Mouse (Mus musculus) hindbrain, postnatal 0 days (tissue): ENCODE measurements around the gene Suclg1. TPM values are rescaled to one million over a fixed set of nuclear protein-coding genes. Genes with fewer than 3 reads are reported as not detected.

Experiments
- ATAC-seq: fragments of 200-750 bp; cut with Nextera tagmentation; 2 replicates; pipeline ENCODE4 v1.8.0; 2017; ENCODE audit warnings: mild to moderate bottlenecking, moderate TSS enrichment, moderate library complexity
- DNase-seq: peaks from one replicate; pipeline ENCODE4 v3.0.0-alpha.2; 2015; ENCODE audit warnings: low spot score
- H3K27ac ChIP-seq: fragments of 300-500 bp; sonication (generic); 2 replicates; pipeline ENCODE4 v1.5.1; 2014; ENCODE audit warnings: mild to moderate bottlenecking
- H3K27me3 ChIP-seq: fragments of 300-500 bp; sonication (generic); 2 replicates; pipeline ENCODE4 v1.6.1; 2014; ENCODE audit warnings: low read length, mixed read lengths; ENCODE audit not compliant: insufficient read depth
- H3K36me3 ChIP-seq: fragments of 300-500 bp; sonication (generic); 2 replicates; pipeline ENCODE4 v1.6.1; 2014; ENCODE audit warnings: low read length, mixed read lengths; ENCODE audit not compliant: insufficient read depth
- H3K4me1 ChIP-seq: fragments of 300-500 bp; sonication (generic); 2 replicates; pipeline ENCODE4 v1.6.1; 2014; ENCODE audit warnings: antibody characterized with exemption, low read length, mixed read lengths; ENCODE audit not compliant: insufficient read depth
- H3K4me2 ChIP-seq: fragments of 300-500 bp; sonication (generic); 2 replicates; pipeline ENCODE4 v1.6.1; 2014; ENCODE audit warnings: low read depth, mild to moderate bottlenecking, low read length, moderate library complexity, mixed read lengths
- H3K4me3 ChIP-seq: fragments of 300-500 bp; sonication (generic); 2 replicates; pipeline ENCODE4 v1.5.1; 2014; ENCODE audit warnings: low read length
- H3K9ac ChIP-seq: fragments of 300-500 bp; sonication (generic); replicated peaks from 2 replicates; pipeline ENCODE4 v1.6.1; 2014; ENCODE audit warnings: mild to moderate bottlenecking, low read length, moderate library complexity, mixed read lengths
- H3K9me3 ChIP-seq: fragments of 300-500 bp; sonication (generic); 2 replicates; pipeline ENCODE4 v1.6.1; 2016; ENCODE audit warnings: low read length, mixed read lengths
- CTCF ChIP-seq: IDR thresholded peaks from 2 replicates; pipeline ENCODE4 v1.5.1; 2016; ENCODE audit warnings: antibody characterized with exemption, control low read depth, low read depth
- WGBS: fragments of 180-500 bp; shearing (Covaris S2); extraction: QIAGEN DNeasy Blood & Tissue Kit; methylation state at CpG from one replicate; pipeline ENCODE4 v1.1.7; 2014; 5-methylcytosine and 5-hydroxymethylcytosine counted together
- polyA plus RNA-seq: library from polyadenylated mRNA; unstranded; fragments of >200 nt; fragmentation: Nextera tagmentation; extraction: Ambion mirVana; gene quantifications from 2 replicates; pipeline ENCODE4 v1.2.1, GENCODE M21; 2015
- total RNA-seq: library from RNA; depleted of rRNA; stranded (reverse); fragments of >200 nt; gene quantifications from 2 replicates; pipeline ENCODE4 v1.2.3, GENCODE M21; 2014

The Suclg1 gene
- total and polyA plus RNA-seq, 2 experiments from 2014 or later, result 46.8 to 152 TPM

DNA sequence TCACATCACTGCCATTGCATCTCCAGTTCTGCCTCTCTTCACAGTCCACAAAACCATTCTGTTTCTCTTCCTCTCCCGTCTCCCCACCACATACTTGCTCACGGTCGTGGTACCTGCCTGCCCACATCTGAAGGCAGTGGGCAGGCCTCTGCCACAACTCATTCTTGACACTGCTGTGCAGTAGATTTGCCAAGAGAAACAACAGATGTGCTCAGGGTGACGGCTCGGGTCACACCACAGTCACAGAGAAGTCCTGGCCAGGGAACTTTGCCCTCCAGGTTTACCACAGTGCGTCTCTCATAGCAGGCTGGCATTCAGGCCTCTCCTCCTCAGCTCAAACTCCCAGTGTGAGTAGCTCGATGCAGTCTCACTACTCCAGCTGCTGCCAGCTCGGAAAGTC, 31.5 kb downstream of the Suclg1 start:
- no peaks in the 10 kb centered on the region for H3K4me1 ChIP-seq
- H3K9ac ChIP-seq, result no peak overlapping the region
- H3K4me2 ChIP-seq, result no peak overlapping the region
- DNase-seq (no peak), ATAC-seq (no peak)
- H3K36me3 ChIP-seq, result peaks cover 28% of the 10 kb centered on the region
- H3K4me3 ChIP-seq, result no peak overlapping the region
- no peaks in the 10 kb centered on the region for H3K27me3 ChIP-seq
- 80% methylated on average over 8 of the region's 8 CpGs for WGBS
- H3K9me3 ChIP-seq, result no peaks in the 10 kb centered on the region
- no peak for TF ChIP-seq CTCF
- H3K27ac ChIP-seq, result no peak overlapping the region

DNA sequence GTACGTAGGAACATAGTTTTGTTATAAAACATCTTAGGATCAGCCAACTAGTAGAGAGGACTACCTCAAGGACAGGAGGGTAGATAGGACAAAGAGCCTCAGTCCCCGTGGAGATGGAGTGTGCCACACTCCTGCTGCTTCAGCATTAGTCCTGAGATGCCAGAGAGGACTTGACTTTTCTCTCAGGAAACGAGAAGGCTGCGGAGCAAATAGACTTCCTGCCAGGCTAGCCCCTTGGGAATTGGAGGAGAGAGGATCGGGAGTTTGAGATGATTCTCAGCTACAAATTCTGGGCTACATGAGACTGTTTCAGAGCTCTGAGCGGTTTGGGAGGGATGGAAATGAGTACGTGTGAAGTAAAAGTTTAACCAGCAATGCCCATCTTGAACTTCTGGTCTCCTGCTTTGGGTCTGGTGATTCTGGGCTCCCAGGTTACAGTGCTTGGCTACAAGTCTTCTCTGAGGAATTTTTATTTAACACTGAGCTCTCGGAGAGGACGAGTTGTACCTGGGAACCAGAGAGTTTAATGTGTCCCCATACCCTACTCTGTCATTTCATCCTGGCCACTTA, 32.4 kb downstream of the Suclg1 start:
- ATAC-seq, result no peak
- Histone ChIP-seq H3K36me3 (peaks cover 19% of the 10 kb centered on the region), H3K27me3 (no peaks in the 10 kb centered on the region), H3K4me3 (no peak overlapping the region), H3K9ac (no peak overlapping the region), H3K4me1 (no peaks in the 10 kb centered on the region), H3K4me2 (no peak overlapping the region), H3K27ac (no peak overlapping the region), H3K9me3 (no peaks in the 10 kb centered on the region)
- DNase-seq, result no peak
- no peak for TF ChIP-seq CTCF
- 68% methylated on average over 9 of the region's 9 CpGs for WGBS

- H3K27ac ChIP-seq, result no peak overlapping the region
- H3K9ac ChIP-seq, result no peak overlapping the region
- ATAC-seq, result no peak
- no peaks in the 10 kb centered on the region for H3K27me3 ChIP-seq
- 100% methylated on average over 2 of the region's 2 CpGs for whole genome bisulfite sequencing
- no peak overlapping the region for H3K4me2 ChIP-seq
- H3K4me3 ChIP-seq, result no peak overlapping the region
- no peaks in the 10 kb centered on the region for H3K9me3 ChIP-seq
- TF ChIP-seq CTCF, result no peak
- no peaks in the 10 kb centered on the region for H3K4me1 ChIP-seq
- DNase-seq, result no peak
- no peaks in the 10 kb centered on the region for H3K36me3 ChIP-seq
Measured at GRCm38 (mm10) chr6:73286326-73286725, 38.1 kb downstream of the Suclg1 start.

- no peaks in the 10 kb centered on the region for H3K9me3 ChIP-seq
- no peaks in the 10 kb centered on the region for H3K36me3 ChIP-seq
- H3K27ac ChIP-seq, result no peak overlapping the region
- DNase-seq, result peak; percentile 12
- TF ChIP-seq CTCF, result no peak
- H3K4me3 ChIP-seq, result no peak overlapping the region
- H3K4me2 ChIP-seq, result no peak overlapping the region
- peak; percentile 51; the same call in 1 of the 2 replicates for ATAC-seq
- H3K9ac ChIP-seq, result no peak overlapping the region
- 55% methylated on average over 6 of the region's 6 CpGs for WGBS
- H3K27me3 ChIP-seq, result no peaks in the 10 kb centered on the region
- H3K4me1 ChIP-seq, result no peaks in the 10 kb centered on the region
Measured at GRCm38 (mm10) chr6:73306837-73307236, 58.7 kb downstream of the Suclg1 start.

DNA sequence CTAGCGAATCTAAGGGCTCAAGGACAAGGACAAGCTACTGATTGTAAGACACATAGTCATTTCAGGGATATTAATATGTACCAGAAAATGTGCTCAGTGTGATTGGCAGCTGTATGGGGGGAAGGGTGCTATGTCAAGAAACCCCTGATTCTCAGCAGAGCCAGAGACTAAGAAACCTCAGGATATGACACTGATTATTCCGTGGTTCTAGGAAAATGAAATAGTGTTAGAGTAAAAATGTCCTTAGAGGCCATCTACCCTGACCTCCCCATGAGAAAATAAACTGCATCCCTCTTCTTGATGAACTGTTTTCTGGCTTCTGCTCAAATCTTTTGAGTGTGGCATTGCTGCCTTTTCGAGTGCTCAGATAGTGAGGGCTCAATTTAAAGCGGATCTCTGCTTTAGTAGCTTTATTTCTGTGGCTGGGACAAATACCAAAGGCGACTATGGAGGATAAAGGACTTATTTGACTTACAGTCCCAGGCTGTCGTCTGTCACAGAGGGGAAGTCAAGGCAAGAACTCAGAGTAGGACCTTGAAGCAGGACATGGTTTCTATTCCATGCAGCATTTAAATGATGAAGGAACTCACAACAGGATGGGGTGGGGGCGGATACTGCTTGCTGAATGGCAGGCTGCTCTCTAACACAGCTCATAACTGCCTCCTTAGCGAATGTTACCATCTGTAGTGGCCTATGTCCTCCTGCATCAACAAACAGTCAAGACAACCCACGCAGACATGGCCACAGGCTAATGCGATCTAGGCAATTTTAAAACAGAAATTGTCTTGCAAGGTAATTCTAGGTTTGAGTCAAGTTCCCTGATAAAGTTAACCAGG, 60.7 kb downstream of the Suclg1 start:
- Histone ChIP-seq H3K9ac (no peak overlapping the region), H3K27ac (no peak overlapping the region), H3K4me1 (no peaks in the 10 kb centered on the region), H3K27me3 (no peaks in the 10 kb centered on the region), H3K36me3 (no peaks in the 10 kb centered on the region), H3K4me2 (no peak overlapping the region), H3K4me3 (no peak overlapping the region), H3K9me3 (no peaks in the 10 kb centered on the region)
- TF ChIP-seq CTCF, result no peak
- DNase-seq, result no peak
- WGBS, result 80% methylated on average over 10 of the region's 10 CpGs
- ATAC-seq, result no peak

DNA sequence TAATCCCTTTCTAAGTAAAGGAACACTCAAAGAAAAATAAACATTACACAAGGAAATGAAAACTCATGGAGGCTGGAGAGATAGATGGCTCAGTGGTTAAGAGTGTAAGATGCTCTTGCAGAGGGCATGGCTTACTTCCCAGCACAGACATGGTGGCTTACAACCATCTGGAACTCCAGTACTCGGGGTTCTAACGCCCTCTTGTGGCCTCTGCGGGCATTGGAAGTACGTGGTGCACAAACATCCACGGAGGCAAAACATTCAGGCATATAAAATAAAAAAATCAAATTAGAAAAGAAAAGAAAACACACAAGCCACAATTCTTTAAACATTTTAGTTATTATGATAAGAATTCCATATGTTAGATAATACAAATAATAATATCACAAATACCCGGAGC, 63.2 kb downstream of the Suclg1 start:
- 74% methylated on average over 6 of the region's 6 CpGs for WGBS
- ATAC-seq (no peak), DNase-seq (no peak)
- H3K9me3 ChIP-seq, result no peaks in the 10 kb centered on the region
- H3K4me1 ChIP-seq, result no peaks in the 10 kb centered on the region
- TF ChIP-seq CTCF, result 0 out of 2 replicates have a peak, but pooled peaks have one; percentile 10
- H3K27ac ChIP-seq, result no peak overlapping the region
- no peak overlapping the region for H3K4me3 ChIP-seq
- no peak overlapping the region for H3K9ac ChIP-seq
- no peaks in the 10 kb centered on the region for H3K36me3 ChIP-seq
- H3K27me3 ChIP-seq, result no peaks in the 10 kb centered on the region
- H3K4me2 ChIP-seq, result no peak overlapping the region

- no peaks in the 10 kb centered on the region for H3K9me3 ChIP-seq
- no peak overlapping the region for H3K27ac ChIP-seq
- no peak for TF ChIP-seq CTCF
- ATAC-seq, result no peak
- no peak overlapping the region for H3K9ac ChIP-seq
- H3K27me3 ChIP-seq, result no peaks in the 10 kb centered on the region
- DNase-seq, result no peak
- no peaks in the 10 kb centered on the region for H3K36me3 ChIP-seq
- no peak overlapping the region for H3K4me3 ChIP-seq
- no peak overlapping the region for H3K4me2 ChIP-seq
- H3K4me1 ChIP-seq, result no peaks in the 10 kb centered on the region
- WGBS, result 90% methylated on average over 7 of the region's 7 CpGs
Measured at GRCm38 (mm10) chr6:73311786-73312185, 63.6 kb downstream of the Suclg1 start.
